Mouse (Mus musculus) embryonic facial prominence, embryonic 13.5 days (tissue): Measurements from ENCODE around the gene Olfr1279. TPM values are rescaled to one million over a fixed set of nuclear protein-coding genes. Genes with fewer than 3 reads are reported as not detected.
"Not testable (repeated sequence)": the region's sequence is repeated elsewhere in the genome, so short reads cannot be mapped to it uniquely, and the experiment has no call there.

Experiments used
- ATAC-seq: fragments of 200-750 bp; cut with Nextera tagmentation; 2 replicates; pipeline ENCODE4 v1.8.0; 2017; ENCODE audit warnings: low read depth; ENCODE audit not compliant: insufficient number of reproducible peaks, insufficient read depth, low FRiP score, low TSS enrichment
- H3K27ac ChIP-seq: fragments of 300-500 bp; sonication (generic); 2 replicates; pipeline ENCODE4 v1.5.1; 2015; ENCODE audit warnings: moderate library complexity, mild to moderate bottlenecking, inconsistent platforms
- H3K27me3 ChIP-seq: fragments of 300-500 bp; sonication (generic); 2 replicates; pipeline ENCODE4 v1.6.1; 2015; ENCODE audit warnings: mild to moderate bottlenecking, inconsistent platforms
- H3K36me3 ChIP-seq: fragments of 300-500 bp; sonication (generic); 2 replicates; pipeline ENCODE4 v1.6.1; 2015; ENCODE audit warnings: mild to moderate bottlenecking, inconsistent platforms
- H3K4me1 ChIP-seq: fragments of 300-500 bp; sonication (generic); 2 replicates; pipeline ENCODE4 v1.6.1; 2015; ENCODE audit warnings: inconsistent platforms
- H3K4me2 ChIP-seq: fragments of 300-500 bp; sonication (generic); 2 replicates; pipeline ENCODE4 v1.6.1; 2015; ENCODE audit warnings: moderate library complexity, mild to moderate bottlenecking, inconsistent platforms
- H3K4me3 ChIP-seq: fragments of 300-500 bp; sonication (generic); 2 replicates; pipeline ENCODE4 v1.5.1; 2015; ENCODE audit warnings: mild to moderate bottlenecking, inconsistent platforms
- H3K9ac ChIP-seq: fragments of 300-500 bp; sonication (generic); 2 replicates; pipeline ENCODE4 v1.6.1; 2015; ENCODE audit warnings: mild to moderate bottlenecking, inconsistent platforms
- H3K9me3 ChIP-seq: fragments of 300-500 bp; sonication (generic); 2 replicates; pipeline ENCODE4 v1.6.1; 2016; ENCODE audit warnings: inconsistent platforms
- WGBS: fragments of 180-500 bp; shearing (Covaris S2); methylation state at CpG from one replicate; pipeline ENCODE4 v1.1.7; 2015; ENCODE audit warnings: mixed read lengths; 5-methylcytosine and 5-hydroxymethylcytosine counted together
- polyA plus RNA-seq: library from polyadenylated mRNA; unstranded; fragments of >200 nt; fragmentation: Nextera tagmentation; extraction: Ambion mirVana; gene quantifications from 2 replicates; pipeline ENCODE4 v1.2.1, GENCODE M21; 2015

Gene Olfr1279
- not detected in 2 replicates for polyA plus RNA-seq

GRCm38 (mm10) chr2:111300374-111300773, at the start of gene Olfr1279:
TSS of gene Olfr1279 (plus strand) at chr2:111300635.
- H3K9ac ChIP-seq, result no peak within 1 kb of the TSS
- no peaks in the 10 kb centered on the region for H3K36me3 ChIP-seq
- no peak for ATAC-seq
- no peaks in the 10 kb centered on the region for H3K9me3 ChIP-seq
- H3K4me2 ChIP-seq, result no peak within 1 kb of the TSS
- no peak within 1 kb of the TSS for H3K27ac ChIP-seq
- no peak within 1 kb of the TSS for H3K4me3 ChIP-seq
- no peaks in the 10 kb centered on the region for H3K27me3 ChIP-seq
- no peaks in the 10 kb centered on the region for H3K4me1 ChIP-seq

GRCm38 (mm10) chr2:111254216-111254615, 46.2 kb upstream of the Olfr1279 start, which contains the start of gene Olfr1276:
TSS of gene Olfr1276 (plus strand) at chr2:111254516.
- no peak for ATAC-seq

GRCm38 (mm10) chr2:111274006-111274405, 26.4 kb upstream of the Olfr1279 start, which contains the start of gene Olfr1277:
TSS of gene Olfr1277 (minus strand) at chr2:111274106.
- no peak for ATAC-seq
- Histone ChIP-seq H3K9ac (no peak within 1 kb of the TSS), H3K36me3 (no peaks in the 10 kb centered on the region), H3K4me1 (no peaks in the 10 kb centered on the region), H3K27ac (no peak within 1 kb of the TSS), H3K27me3 (no peaks in the 10 kb centered on the region), H3K9me3 (no peaks in the 10 kb centered on the region), H3K4me2 (no peak within 1 kb of the TSS), H3K4me3 (no peak within 1 kb of the TSS)
- 78% methylated on average over 2 of the region's 2 CpGs for WGBS

More at GRCm38 (mm10) chr2:111254216-111254615, 46.2 kb upstream of the Olfr1279 start, which contains the start of gene Olfr1276:
- no peak within 1 kb of the TSS for H3K9ac ChIP-seq
- H3K4me1 ChIP-seq, result no peaks in the 10 kb centered on the region
- no peaks in the 10 kb centered on the region for H3K36me3 ChIP-seq
- no peaks in the 10 kb centered on the region for H3K27me3 ChIP-seq
- no peak within 1 kb of the TSS for H3K4me2 ChIP-seq
- no peak within 1 kb of the TSS for H3K4me3 ChIP-seq
- H3K27ac ChIP-seq, result no peak within 1 kb of the TSS
- no peaks in the 10 kb centered on the region for H3K9me3 ChIP-seq

GRCm38 (mm10) chr2:111289836-111290235, 10.6 kb upstream of the Olfr1279 start, which contains the start of gene Olfr1278:
TSS of gene Olfr1278 (plus strand) at chr2:111290136.
- Histone ChIP-seq H3K4me3 (no peak within 1 kb of the TSS), H3K9ac (no peak within 1 kb of the TSS), H3K36me3 (no peaks in the 10 kb centered on the region), H3K27ac (no peak within 1 kb of the TSS), H3K9me3 (no peaks in the 10 kb centered on the region), H3K4me1 (no peaks in the 10 kb centered on the region), H3K27me3 (no peaks in the 10 kb centered on the region), H3K4me2 (no peak within 1 kb of the TSS)
- ATAC-seq, result no peak

- no peak for ATAC-seq
- no peaks in the 10 kb centered on the region for H3K4me1 ChIP-seq
These were observed 1.9 kb upstream of the Olfr1279 start for GRCm38 (mm10) chr2:111298541-111298940.

GRCm38 (mm10) chr2:111313717-111314116, 13.3 kb downstream of the Olfr1279 start, which contains the start of gene Olfr1280:
TSS of gene Olfr1280 (plus strand) at chr2:111314017.
- no peak within 1 kb of the TSS for H3K4me2 ChIP-seq
- H3K9me3 ChIP-seq, result no peaks in the 10 kb centered on the region
- no peaks in the 10 kb centered on the region for H3K4me1 ChIP-seq
- H3K36me3 ChIP-seq, result no peaks in the 10 kb centered on the region
- H3K9ac ChIP-seq, result no peak within 1 kb of the TSS
- no peak within 1 kb of the TSS for H3K27ac ChIP-seq
- no peak for ATAC-seq
- H3K4me3 ChIP-seq, result no peak within 1 kb of the TSS
- H3K27me3 ChIP-seq, result no peaks in the 10 kb centered on the region

More at GRCm38 (mm10) chr2:111298541-111298940, 1.9 kb upstream of the Olfr1279 start:
- Histone ChIP-seq H3K4me3 (no peak overlapping the region), H3K36me3 (no peaks in the 10 kb centered on the region), H3K27ac (no peak overlapping the region), H3K9ac (no peak overlapping the region), H3K9me3 (no peaks in the 10 kb centered on the region), H3K4me2 (no peak overlapping the region), H3K27me3 (no peaks in the 10 kb centered on the region)

GRCm38 (mm10) chr2:111326220-111326619, 25.8 kb downstream of the Olfr1279 start, which contains the start of gene Olfr1281:
TSS of gene Olfr1281 (plus strand) at chr2:111326520.
- no peaks in the 10 kb centered on the region for H3K27me3 ChIP-seq
- no peak within 1 kb of the TSS for H3K4me2 ChIP-seq
- H3K27ac ChIP-seq, result no peak within 1 kb of the TSS
- H3K9ac ChIP-seq, result no peak within 1 kb of the TSS
- H3K4me1 ChIP-seq, result no peaks in the 10 kb centered on the region
- ATAC-seq, result no peak
- no peaks in the 10 kb centered on the region for H3K9me3 ChIP-seq
- no peak within 1 kb of the TSS for H3K4me3 ChIP-seq
- H3K36me3 ChIP-seq, result no peaks in the 10 kb centered on the region
- WGBS, result 65% methylated on average over 2 of the region's 2 CpGs

- H3K4me1 ChIP-seq, H3K27ac ChIP-seq, H3K9ac ChIP-seq, ATAC-seq, H3K27me3 ChIP-seq, H3K36me3 ChIP-seq, H3K4me3 ChIP-seq, H3K9me3 ChIP-seq, H3K4me2 ChIP-seq: not testable (repeated sequence)
- 86% methylated on average over 5 of the region's 5 CpGs for WGBS
These were observed 33.3 kb downstream of the Olfr1279 start for GRCm38 (mm10) chr2:111333721-111334120.

- ATAC-seq, result no peak
- no peaks in the 10 kb centered on the region for H3K27me3 ChIP-seq
These were observed 35.5 kb downstream of the Olfr1279 start, which contains the start of gene Olfr1282 for GRCm38 (mm10) chr2:111335976-111336375. TSS of gene Olfr1282 (minus strand) at chr2:111336076.

More at GRCm38 (mm10) chr2:111335976-111336375, 35.5 kb downstream of the Olfr1279 start, which contains the start of gene Olfr1282:
- Histone ChIP-seq H3K4me3 (no peak within 1 kb of the TSS), H3K4me2 (no peak within 1 kb of the TSS), H3K9ac (no peak within 1 kb of the TSS), H3K36me3 (no peaks in the 10 kb centered on the region), H3K9me3 (no peaks in the 10 kb centered on the region), H3K4me1 (no peaks in the 10 kb centered on the region), H3K27ac (no peak within 1 kb of the TSS)
- 71% methylated on average over 2 of the region's 2 CpGs for WGBS

Other genes with a start within 250 kb of the Olfr1279 start
- not detected in 2 replicates for gene Gm13941, start 194.7 kb upstream of the Olfr1279 start, polyA plus RNA-seq
- not detected in 2 replicates for gene Gm15130, start 147.7 kb upstream of the Olfr1279 start, polyA plus RNA-seq
- gene 4930430A15Rik, start 71.0 kb upstream of the Olfr1279 start, polyA plus RNA-seq, result not detected in 2 replicates
- not detected in 2 replicates for gene Olfr1275, start 65.3 kb upstream of the Olfr1279 start, polyA plus RNA-seq
- not detected in 2 replicates for gene Olfr1276, start 46.1 kb upstream of the Olfr1279 start, polyA plus RNA-seq
- not detected in 2 replicates for gene Olfr1277, start 26.5 kb upstream of the Olfr1279 start, polyA plus RNA-seq
- not detected in 2 replicates for gene Olfr1278, start 10.5 kb upstream of the Olfr1279 start, polyA plus RNA-seq
- not detected in 2 replicates for gene Olfr1280, start 13.4 kb downstream of the Olfr1279 start, polyA plus RNA-seq
- gene Olfr1281, start 25.9 kb downstream of the Olfr1279 start, polyA plus RNA-seq, result not detected in 2 replicates
- not detected in 2 replicates for gene Olfr1282, start 35.4 kb downstream of the Olfr1279 start, polyA plus RNA-seq
- not detected in 2 replicates for gene Olfr1283, start 66.2 kb downstream of the Olfr1279 start, polyA plus RNA-seq
- not detected in 2 replicates for gene Olfr1284, start 74.9 kb downstream of the Olfr1279 start, polyA plus RNA-seq
- not detected in 2 replicates for gene Olfr1286, start 122.5 kb downstream of the Olfr1279 start, polyA plus RNA-seq
- gene Olfr1287, start 148.5 kb downstream of the Olfr1279 start, polyA plus RNA-seq, result not detected in 2 replicates
- gene Olfr1288, start 173.5 kb downstream of the Olfr1279 start, polyA plus RNA-seq, result not detected in 2 replicates
- gene Olfr1289, start 180.2 kb downstream of the Olfr1279 start, polyA plus RNA-seq, result not detected in 2 replicates
- not detected in 2 replicates for gene Olfr1290, start 193.2 kb downstream of the Olfr1279 start, polyA plus RNA-seq
- not detected in 2 replicates for gene Olfr1291-ps1, start 196.5 kb downstream of the Olfr1279 start, polyA plus RNA-seq
- gene Olfr1293-ps, start 224.6 kb downstream of the Olfr1279 start, polyA plus RNA-seq, result not detected in 2 replicates
- not detected in 2 replicates for gene Olfr1294, start 239.7 kb downstream of the Olfr1279 start, polyA plus RNA-seq